Mouse (Mus musculus) cortical plate, adult 2 months (tissue): ENCODE measurements around the gene Cntn4.

ENCODE experiments used
- CTCF ChIP-seq: fragments of 200-500 bp; IDR thresholded peaks from 2 replicates; pipeline ENCODE4 v1.5.1; 2011; ENCODE audit warnings: mild to moderate bottlenecking, control low read depth, low read length; ENCODE audit not compliant: insufficient read depth; ENCODE audit errors: extremely low read depth
- POLR2A ChIP-seq: fragments of 200-500 bp; IDR thresholded peaks from 2 replicates; pipeline ENCODE4 v1.6.1; 2011; ENCODE audit warnings: mild to moderate bottlenecking, low read length, control low read depth; ENCODE audit not compliant: insufficient read depth; ENCODE audit errors: extremely low read depth

DNA sequence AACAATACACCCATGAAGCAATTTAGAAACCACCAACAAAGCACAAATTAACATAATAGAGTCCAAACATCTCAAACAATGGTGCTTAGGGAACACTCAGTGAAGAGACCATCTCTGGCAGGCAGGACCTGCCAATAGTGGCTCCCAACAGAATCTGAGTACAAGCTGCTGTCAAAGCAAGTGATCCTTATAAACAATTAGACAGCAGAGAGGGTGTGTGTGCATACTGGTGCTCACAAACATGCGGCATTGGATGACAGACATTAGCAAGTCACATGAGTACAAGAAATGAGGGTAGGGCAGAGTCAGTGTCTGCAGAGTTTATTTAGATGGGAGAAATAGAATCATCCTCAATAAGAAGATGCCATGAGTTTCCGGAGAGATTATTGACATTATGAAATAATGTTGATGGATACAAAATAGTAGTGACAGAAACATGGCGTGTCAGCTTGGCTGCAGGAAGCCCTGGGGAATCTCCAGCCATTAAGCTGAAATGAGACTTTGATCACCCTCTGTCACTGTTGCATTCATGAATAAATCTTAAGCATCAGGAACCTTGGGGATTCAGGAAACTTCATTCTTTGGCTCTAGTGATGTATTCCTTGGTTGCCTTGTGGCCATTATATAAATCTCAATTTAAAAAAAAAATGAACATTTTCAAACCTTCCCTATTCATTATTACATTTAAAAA lies 888.5 kb downstream of the Cntn4 start:
- TF ChIP-seq CTCF = no peak
- TF ChIP-seq POLR2A = no peak
